Mouse (Mus musculus) limb, embryonic 12.5 days (tissue): ENCODE measurements around the gene Rin2. TPM values are rescaled to one million over a fixed set of nuclear protein-coding genes. Genes with fewer than 3 reads are reported as not detected.
"Not testable (repeated sequence)": the region's sequence is repeated elsewhere in the genome, so short reads cannot be mapped to it uniquely, and the experiment has no call there.

Experiments used
- ATAC-seq: fragments of 200-750 bp; cut with Nextera tagmentation; 2 replicates; pipeline ENCODE4 v1.8.0; 2017; ENCODE audit warnings: low read depth, moderate TSS enrichment; ENCODE audit not compliant: insufficient number of reproducible peaks, insufficient read depth, low FRiP score, low TSS enrichment
- H3K27ac ChIP-seq: fragments of 300-500 bp; sonication (generic); 2 replicates; pipeline ENCODE4 v1.5.1; 2016; ENCODE audit warnings: mild to moderate bottlenecking, moderate library complexity
- H3K27me3 ChIP-seq: fragments of 300-500 bp; sonication (generic); 2 replicates; pipeline ENCODE4 v1.6.1; 2016; ENCODE audit warnings: mild to moderate bottlenecking, moderate library complexity
- H3K36me3 ChIP-seq: fragments of 300-500 bp; sonication (generic); 2 replicates; pipeline ENCODE4 v1.6.1; 2016; ENCODE audit warnings: mild to moderate bottlenecking, moderate library complexity
- H3K4me1 ChIP-seq: fragments of 300-500 bp; sonication (generic); replicated peaks from 2 replicates; pipeline ENCODE4 v1.6.1; 2016
- H3K4me2 ChIP-seq: fragments of 300-500 bp; sonication (generic); 2 replicates; pipeline ENCODE4 v1.6.1; 2016; ENCODE audit warnings: mild to moderate bottlenecking, moderate library complexity
- H3K4me3 ChIP-seq: fragments of 300-500 bp; sonication (generic); replicated peaks from 2 replicates; pipeline ENCODE4 v1.5.1; 2016; ENCODE audit warnings: mild to moderate bottlenecking
- H3K9ac ChIP-seq: fragments of 300-500 bp; sonication (generic); replicated peaks from 2 replicates; pipeline ENCODE4 v1.6.1; 2016; ENCODE audit warnings: mild to moderate bottlenecking, moderate library complexity
- H3K9me3 ChIP-seq: fragments of 300-500 bp; sonication (generic); 2 replicates; pipeline ENCODE4 v1.6.1; 2016; ENCODE audit warnings: mild to moderate bottlenecking, moderate library complexity
- WGBS: fragments of 180-500 bp; shearing (Covaris S2); methylation state at CpG from one replicate; pipeline ENCODE4 v1.1.7; 2016; 5-methylcytosine and 5-hydroxymethylcytosine counted together
- polyA plus RNA-seq: library from polyadenylated mRNA; unstranded; fragments of >200 nt; fragmentation: Nextera tagmentation; extraction: Ambion mirVana; gene quantifications from 2 replicates; pipeline ENCODE4 v1.2.1, GENCODE M21; 2016

Rin2 gene
- polyA plus RNA-seq, 1 experiment from 2014 or later: 34.9 TPM

- ATAC-seq: no peak
- Histone ChIP-seq H3K4me1 (peaks cover 75% of the 10 kb centered on the region), H3K4me3 (no peak overlapping the region), H3K4me2 (no peak overlapping the region), H3K9ac (no peak overlapping the region), H3K9me3 (no peaks in the 10 kb centered on the region), H3K36me3 (peaks cover 53% of the 10 kb centered on the region), H3K27me3 (no peaks in the 10 kb centered on the region), H3K27ac (peak overlapping the region; percentile 83)
- WGBS: 49% methylated on average over 14 of the region's 14 CpGs
Observed at GRCm38 (mm10) chr2:145884913-145885785, 210.1 kb downstream of the Rin2 start.

GRCm38 (mm10) chr2:145887937-145888765 is 213.1 kb downstream of the Rin2 start:
- H3K27ac ChIP-seq: peak overlapping the region; percentile 84
- WGBS: 56% methylated on average over 14 of the region's 14 CpGs

GRCm38 (mm10) chr2:145888766-145889480 is 213.9 kb downstream of the Rin2 start:
- peak overlapping the region; percentile 84 for H3K27ac ChIP-seq
- 51% methylated on average over 6 of the region's 6 CpGs for WGBS
- H3K27me3 ChIP-seq: no peaks in the 10 kb centered on the region
- peaks cover 40% of the 10 kb centered on the region for H3K4me1 ChIP-seq
- H3K4me2 ChIP-seq: no peak overlapping the region
- H3K36me3 ChIP-seq: peaks cover 37% of the 10 kb centered on the region
- ATAC-seq: no peak
- no peaks in the 10 kb centered on the region for H3K9me3 ChIP-seq
- H3K4me3 ChIP-seq: no peak overlapping the region
- no peak overlapping the region for H3K9ac ChIP-seq

More at GRCm38 (mm10) chr2:145887937-145888765, 213.1 kb downstream of the Rin2 start:
- no peaks in the 10 kb centered on the region for H3K27me3 ChIP-seq
- no peak overlapping the region for H3K9ac ChIP-seq
- peaks cover 48% of the 10 kb centered on the region for H3K4me1 ChIP-seq
- no peak overlapping the region for H3K4me2 ChIP-seq
- no peak for ATAC-seq
- H3K9me3 ChIP-seq: no peaks in the 10 kb centered on the region
- H3K36me3 ChIP-seq: peaks cover 45% of the 10 kb centered on the region
- H3K4me3 ChIP-seq: no peak overlapping the region

DNA sequence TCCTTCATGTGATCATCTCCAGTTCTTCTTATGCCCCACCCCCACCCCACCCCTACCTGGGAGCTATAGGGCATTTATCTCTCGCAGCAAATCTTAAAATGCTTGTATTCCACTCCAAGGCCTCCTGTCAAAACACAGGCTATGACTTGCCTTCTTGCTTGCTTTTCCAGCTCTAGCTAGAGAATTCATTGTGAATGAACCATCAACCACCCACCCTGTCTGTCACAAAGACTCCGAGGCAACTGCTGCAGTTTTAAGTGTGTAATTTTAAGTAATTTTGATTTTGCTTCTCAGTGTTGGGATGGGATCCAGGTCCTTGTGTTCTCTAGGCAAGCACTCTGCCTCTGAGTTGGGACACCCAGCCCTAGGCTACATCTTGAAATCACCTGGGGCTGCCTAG is 215.6 kb downstream of the Rin2 start:
- H3K27me3 ChIP-seq: no peaks in the 10 kb centered on the region
- no peak overlapping the region for H3K27ac ChIP-seq
- H3K9me3 ChIP-seq: no peaks in the 10 kb centered on the region
- no peak for ATAC-seq
- no peak overlapping the region for H3K4me2 ChIP-seq
- H3K36me3 ChIP-seq: peaks cover 21% of the 10 kb centered on the region
- H3K4me3 ChIP-seq: no peak overlapping the region
- WGBS: 81% methylated on average over 2 of the region's 2 CpGs
- H3K9ac ChIP-seq: no peak overlapping the region
- peaks cover 24% of the 10 kb centered on the region for H3K4me1 ChIP-seq

GRCm38 (mm10) chr2:145893756-145894155 is 218.7 kb downstream of the Rin2 start:
- Histone ChIP-seq H3K4me2 (no peak overlapping the region), H3K9me3 (no peaks in the 10 kb centered on the region), H3K4me1 (peaks cover 7% of the 10 kb centered on the region), H3K36me3 (no peaks in the 10 kb centered on the region), H3K4me3 (no peak overlapping the region), H3K9ac (no peak overlapping the region), H3K27me3 (no peaks in the 10 kb centered on the region), H3K27ac (no peak overlapping the region)
- 94% methylated on average over 6 of the region's 6 CpGs for WGBS
- ATAC-seq: no peak

DNA sequence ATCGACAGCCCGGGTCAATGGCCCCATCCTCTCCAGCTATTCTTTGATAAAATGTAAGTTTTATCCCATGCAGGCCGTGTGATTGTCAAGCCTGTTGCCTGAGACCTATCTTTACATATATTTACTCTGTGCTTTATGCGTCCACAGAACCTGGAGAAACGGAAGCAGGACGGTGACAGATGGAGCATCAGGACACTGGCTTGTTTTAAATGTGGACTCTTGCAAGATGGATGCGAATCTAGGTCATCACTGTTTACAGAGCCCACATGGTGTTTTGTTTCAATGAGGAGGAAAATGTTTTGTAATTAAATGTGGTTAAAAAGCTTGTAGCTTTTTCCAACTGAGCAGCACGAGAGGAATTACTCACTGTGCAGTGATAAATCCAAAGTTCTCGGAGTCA is 223.1 kb downstream of the Rin2 start:
- Histone ChIP-seq H3K9me3 (no peaks in the 10 kb centered on the region), H3K27ac (no peak overlapping the region), H3K27me3 (no peaks in the 10 kb centered on the region), H3K4me1 (no peaks in the 10 kb centered on the region), H3K4me2 (no peak overlapping the region), H3K4me3 (no peak overlapping the region), H3K36me3 (no peaks in the 10 kb centered on the region), H3K9ac (no peak overlapping the region)
- 86% methylated on average over 9 of the region's 9 CpGs for WGBS
- ATAC-seq: no peak

DNA sequence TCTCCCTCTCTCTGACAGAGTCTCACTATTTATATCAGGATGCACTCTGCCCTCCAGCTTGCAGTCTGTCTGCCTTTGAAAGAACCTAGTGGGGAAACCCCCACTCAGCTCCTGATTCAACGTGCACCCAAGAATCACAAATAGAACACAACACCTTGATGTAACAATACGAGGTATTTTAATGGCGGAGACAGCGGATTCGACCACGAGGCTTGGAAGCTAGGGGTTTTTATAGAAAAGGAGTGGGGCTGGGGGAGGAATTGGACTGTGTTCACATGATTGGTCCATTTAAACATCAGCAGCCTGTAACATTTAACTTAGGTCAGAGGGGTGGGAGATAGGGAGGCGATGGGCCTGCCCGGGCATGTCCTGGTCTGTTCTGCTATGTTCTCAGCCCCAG is 225.3 kb downstream of the Rin2 start:
- peaks cover 14% of the 10 kb centered on the region for H3K4me1 ChIP-seq
- WGBS: 75% methylated on average over 8 of the region's 8 CpGs
- not testable (repeated sequence) for H3K27me3 ChIP-seq, H3K9me3 ChIP-seq, H3K36me3 ChIP-seq, H3K9ac ChIP-seq, H3K4me3 ChIP-seq, ATAC-seq, H3K27ac ChIP-seq, H3K4me2 ChIP-seq

- Histone ChIP-seq H3K9ac (0 out of 2 replicates have a peak within 1 kb of the TSS, but pooled peaks have one; percentile 34), H3K27ac (peak within 1 kb of the TSS; percentile 85; the same call in 1 of the 2 replicates), H3K4me3 (peak within 1 kb of the TSS; percentile 99), H3K4me2 (peak within 1 kb of the TSS; percentile 62), H3K9me3 (no peaks in the 10 kb centered on the region), H3K4me1 (peaks cover 16% of the 10 kb centered on the region), H3K27me3 (no peaks in the 10 kb centered on the region), H3K36me3 (peaks cover 7% of the 10 kb centered on the region; the same call in 1 of the 2 replicates)
- no peak for ATAC-seq
- 92% methylated on average over 6 of the region's 6 CpGs for WGBS
Observed at GRCm38 (mm10) chr2:145901861-145902260, 226.8 kb downstream of the Rin2 start, which contains the start of gene Naa20. Gene Naa20, plus strand, starts transcription at chr2:145902099.

- H3K36me3 ChIP-seq: peaks cover 16% of the 10 kb centered on the region; the same call in 1 of the 2 replicates
- peak overlapping the region; percentile 62 for H3K4me2 ChIP-seq
- peak overlapping the region; percentile 99 for H3K4me3 ChIP-seq
- under 1% methylated on average over 68 of the region's 68 CpGs for WGBS
- peak overlapping the region; percentile 95 for H3K9ac ChIP-seq
- peak overlapping the region; percentile 85 for H3K27ac ChIP-seq
- peak; percentile 85 for ATAC-seq
- no peaks in the 10 kb centered on the region for H3K27me3 ChIP-seq
- H3K9me3 ChIP-seq: no peaks in the 10 kb centered on the region
- H3K4me1 ChIP-seq: peaks cover 16% of the 10 kb centered on the region
Observed at GRCm38 (mm10) chr2:145903061-145903901, 228.3 kb downstream of the Rin2 start.

GRCm38 (mm10) chr2:145903983-145904616 is 229.1 kb downstream of the Rin2 start:
- Histone ChIP-seq H3K4me1 (peaks cover 16% of the 10 kb centered on the region), H3K4me3 (peak overlapping the region; percentile 99), H3K9me3 (no peaks in the 10 kb centered on the region), H3K27ac (no peak overlapping the region), H3K4me2 (peak overlapping the region; percentile 62), H3K9ac (peak overlapping the region; percentile 95), H3K36me3 (peaks cover 22% of the 10 kb centered on the region), H3K27me3 (no peaks in the 10 kb centered on the region)
- ATAC-seq: no peak
- 33% methylated on average over 12 of the region's 12 CpGs for WGBS
